Mouse (Mus musculus): Measurements from ENCODE around the gene Nab2.

GRCm38 (mm10) chr10:127694636-127695035 lies 26.3 kb upstream of the Nab2 start:
- no peak for TF ChIP-seq POLR2A (IDR thresholded peaks at IDR 0.05; ENCODE audit: insufficient read depth, low read depth, low read length)
- no peak for TF ChIP-seq CTCF (IDR thresholded peaks at IDR 0.05; ENCODE audit: insufficient read depth, low read depth, low read length)

All from olfactory bulb, adult 2 months (tissue).